20 mouse cellular contexts compared by ENCODE assay signal in genomic region chr4:150450081-150450691, GRCm38 (mm10).
DNase-seq lines count a peak whose midpoint lies in the region; ATAC-seq lines count a peak whose summit lies in the region.
"Had no signal": no experiment of that assay in that cellular context is flagged by ENCODE, and none has a peak within 500 bp of the region (broad histone marks: within the 10 kb centered on the region; RNA-seq: fewer than 3 reads in every experiment).

No protein-coding gene starts in this region.

- no peaks in the 10 kb centered on the region for H3K36me3 ChIP-seq in forebrain, embryonic 16.5 days (ENCODE audit: control insufficient read depth, insufficient read depth)
- no peaks in the 10 kb centered on the region for H3K36me3 ChIP-seq in forebrain, embryonic 10.5 days (replicated peaks)
- H3K36me3 ChIP-seq in neural tube, embryonic 13.5 days: no peaks in the 10 kb centered on the region
- no peaks in the 10 kb centered on the region for H3K36me3 ChIP-seq in liver, embryonic 12.5 days
- H3K36me3 ChIP-seq: heart, embryonic 15.5 days; limb, embryonic 13.5 days; stomach, embryonic 15.5 days had no signal

- H3K4me2 ChIP-seq in forebrain, embryonic 16.5 days (ENCODE audit: low read length): no peak overlapping the region
- H3K4me2 ChIP-seq in neural tube, embryonic 13.5 days: no peak overlapping the region
- H3K4me2 ChIP-seq in liver, embryonic 12.5 days: peak overlapping the region; percentile 20
- H3K4me2 ChIP-seq: heart, embryonic 15.5 days; limb, embryonic 13.5 days; stomach, embryonic 15.5 days had no signal

- no peaks in the 10 kb centered on the region for H3K27me3 ChIP-seq in forebrain, embryonic 16.5 days (replicated peaks; ENCODE audit: control insufficient read depth, insufficient read depth, low read length)
- H3K27me3 ChIP-seq in forebrain, embryonic 10.5 days (ENCODE audit: poor library complexity, severe bottlenecking): no peaks in the 10 kb centered on the region
- H3K27me3 ChIP-seq in neural tube, embryonic 13.5 days: no peaks in the 10 kb centered on the region
- no peaks in the 10 kb centered on the region for H3K27me3 ChIP-seq in liver, embryonic 12.5 days (replicated peaks)
- H3K27me3 ChIP-seq: heart, embryonic 15.5 days; limb, embryonic 13.5 days; stomach, embryonic 15.5 days had no signal

- DNase-seq in forebrain, embryonic 10.5 days (ENCODE audit: extremely low spot score, low spot score): no peak
- no peak for DNase-seq in neural tube, embryonic 10.5 days (ENCODE audit: extremely low spot score, low spot score)
- no peak for DNase-seq in gastrocnemius, postnatal 25 days
- no peak for DNase-seq in frontal cortex, postnatal 25 days (ENCODE audit: low spot score in 2 of 2)
- DNase-seq in lung, postnatal 25 days (ENCODE audit: low spot score): no peak
- DNase-seq: adrenal gland, postnatal 14 days; cerebellum, adult 11-12 months; embryo, embryonic 11 days; gastrocnemius, postnatal 14 days; kidney, postnatal 10 days; thymus, postnatal 4 days had no signal

- WGBS in forebrain, embryonic 16.5 days: 64% methylated on average over 6 of the region's 6 CpGs
- 88% methylated on average over 6 of the region's 6 CpGs for WGBS in forebrain, embryonic 10.5 days
- WGBS in neural tube, embryonic 13.5 days: 68% methylated on average over 6 of the region's 6 CpGs
- 24% methylated on average over 6 of the region's 6 CpGs for WGBS in liver, embryonic 12.5 days (ENCODE audit: insufficient replicate concordance)

- peaks cover 32% of the 10 kb centered on the region for H3K4me1 ChIP-seq in forebrain, embryonic 16.5 days (replicated peaks; ENCODE audit: control insufficient read depth, insufficient read depth, low read length)
- H3K4me1 ChIP-seq in forebrain, embryonic 10.5 days: peaks cover 77% of the 10 kb centered on the region
- peaks cover 84% of the 10 kb centered on the region for H3K4me1 ChIP-seq in neural tube, embryonic 13.5 days (replicated peaks)
- peaks cover 89% of the 10 kb centered on the region for H3K4me1 ChIP-seq in liver, embryonic 12.5 days

- ATAC-seq in forebrain, embryonic 16.5 days: no peak
- no peak for ATAC-seq in neural tube, embryonic 13.5 days (ENCODE audit: low read depth)
- peak; percentile 31; the same call in 1 of the 2 replicates for ATAC-seq in liver, embryonic 12.5 days
- ATAC-seq: CD4-positive, CD25-positive, alpha-beta regulatory T cell, adult 4 months; lung, postnatal 0 days had no signal

- no peak overlapping the region for H3K4me3 ChIP-seq in forebrain, embryonic 16.5 days (replicated peaks; ENCODE audit: low read length)
- no peak overlapping the region for H3K4me3 ChIP-seq in forebrain, embryonic 10.5 days
- no peak overlapping the region for H3K4me3 ChIP-seq in neural tube, embryonic 13.5 days
- no peak overlapping the region for H3K4me3 ChIP-seq in liver, embryonic 12.5 days
- H3K4me3 ChIP-seq: erythroblast, embryonic 14.5 days; heart, embryonic 15.5 days; limb, embryonic 13.5 days; stomach, embryonic 15.5 days had no signal

- 0 out of 2 replicates have a peak overlapping the region, but pooled peaks have one; percentile 33 for H3K27ac ChIP-seq in forebrain, embryonic 16.5 days (ENCODE audit: low read length)
- no peak overlapping the region for H3K27ac ChIP-seq in forebrain, embryonic 10.5 days
- peak overlapping the region; percentile 46; the same call in 1 of the 2 replicates for H3K27ac ChIP-seq in neural tube, embryonic 13.5 days (replicated peaks)
- H3K27ac ChIP-seq in liver, embryonic 12.5 days: peak overlapping the region; percentile 61; the same call in 1 of the 2 replicates
- H3K27ac ChIP-seq: heart, embryonic 15.5 days; limb, embryonic 13.5 days; stomach, embryonic 15.5 days had no signal

- no peaks in the 10 kb centered on the region for H3K9me3 ChIP-seq in forebrain, embryonic 16.5 days (ENCODE audit: control insufficient read depth, low read length)
- H3K9me3 ChIP-seq in forebrain, embryonic 10.5 days: no peaks in the 10 kb centered on the region
- H3K9me3 ChIP-seq in neural tube, embryonic 13.5 days: no peaks in the 10 kb centered on the region
- H3K9me3 ChIP-seq in liver, embryonic 12.5 days (replicated peaks): no peaks in the 10 kb centered on the region
- H3K9me3 ChIP-seq: heart, embryonic 15.5 days; limb, embryonic 13.5 days; stomach, embryonic 15.5 days had no signal

- no peak overlapping the region for H3K9ac ChIP-seq in forebrain, embryonic 16.5 days (replicated peaks; ENCODE audit: low read depth, low read length)
- no peak overlapping the region for H3K9ac ChIP-seq in neural tube, embryonic 13.5 days
- no peak overlapping the region for H3K9ac ChIP-seq in liver, embryonic 12.5 days
- H3K9ac ChIP-seq: heart, embryonic 15.5 days; limb, embryonic 13.5 days; stomach, embryonic 15.5 days had no signal
